Mouse (Mus musculus) gastrocnemius, postnatal 10 days (tissue): ENCODE results near the gene Zfp385b. TPM values are rescaled to one million over a fixed set of nuclear protein-coding genes. Genes with fewer than 3 reads are reported as not detected.
"Not testable (repeated sequence)": the region's sequence is repeated elsewhere in the genome, so short reads cannot be mapped to it uniquely, and the experiment has no call there.

Source experiments
- DNase-seq: peaks from one replicate; pipeline ENCODE4 v3.0.0; 2021; ENCODE audit warnings: mixed read lengths
- total RNA-seq, 2 experiments: library from RNA; stranded (reverse); gene quantifications; 2 replicates each; pipeline ENCODE4 v1.2.3; 2021

The Zfp385b gene
- total RNA-seq, 2 experiments from 2014 or later: 5.2 to 7.1 TPM

- no peak for DNase-seq
These were observed 359.4 kb downstream of the Zfp385b start for GRCm38 (mm10) chr2:77460011-77460410.

DNA sequence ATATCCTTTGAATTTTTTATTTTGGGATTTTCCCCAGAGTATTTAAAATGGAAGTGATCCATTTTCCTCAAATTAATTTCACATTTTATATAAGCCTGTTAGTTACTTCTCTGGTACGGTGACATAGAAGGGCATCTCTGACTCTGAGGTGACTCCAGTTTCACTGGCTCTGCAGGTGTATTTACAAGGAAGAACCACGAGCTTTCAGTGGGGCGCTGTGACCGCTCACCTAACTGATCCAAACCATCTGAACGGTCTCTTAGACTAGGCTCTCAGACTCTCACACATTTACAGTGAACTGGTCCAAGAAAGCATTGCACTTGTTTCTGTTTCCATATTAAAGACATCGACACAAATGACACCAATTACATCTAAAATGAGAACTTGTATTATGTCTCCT is 361.0 kb downstream of the Zfp385b start:
- DNase-seq: no peak

- DNase-seq: no peak
These were observed 362.3 kb downstream of the Zfp385b start for GRCm38 (mm10) chr2:77457120-77457519.

GRCm38 (mm10) chr2:77456602-77457001 is 362.8 kb downstream of the Zfp385b start:
- DNase-seq: peak; percentile 68

DNA sequence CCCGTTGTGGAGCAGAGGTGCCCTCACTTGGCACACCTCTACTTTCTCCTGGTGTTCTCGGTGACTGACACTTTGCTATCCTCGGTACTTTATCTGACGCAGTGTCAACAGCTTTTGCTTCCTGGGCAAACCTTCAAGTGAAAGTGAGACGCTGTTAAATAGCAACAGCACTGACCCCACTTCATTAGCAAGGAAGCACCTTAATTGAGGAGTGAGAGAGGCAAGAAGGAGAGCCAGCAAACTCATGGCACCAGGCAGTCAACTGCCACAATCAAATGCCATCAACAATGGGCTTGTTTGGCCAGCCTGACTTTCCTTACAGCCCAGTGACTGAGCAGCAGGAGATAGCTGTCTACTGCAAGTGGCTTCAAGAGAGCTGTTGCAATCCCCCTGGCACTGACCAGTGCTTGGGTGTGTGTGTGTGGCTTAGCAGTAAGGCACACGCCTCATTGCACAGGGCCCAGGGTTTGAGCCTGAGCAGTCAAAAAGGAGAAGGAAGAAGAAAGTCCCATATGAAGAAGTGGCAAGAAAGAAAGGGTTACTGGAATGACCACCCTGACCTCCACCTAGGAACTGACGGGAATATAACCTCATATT is 365.0 kb downstream of the Zfp385b start:
- DNase-seq: no peak

DNA sequence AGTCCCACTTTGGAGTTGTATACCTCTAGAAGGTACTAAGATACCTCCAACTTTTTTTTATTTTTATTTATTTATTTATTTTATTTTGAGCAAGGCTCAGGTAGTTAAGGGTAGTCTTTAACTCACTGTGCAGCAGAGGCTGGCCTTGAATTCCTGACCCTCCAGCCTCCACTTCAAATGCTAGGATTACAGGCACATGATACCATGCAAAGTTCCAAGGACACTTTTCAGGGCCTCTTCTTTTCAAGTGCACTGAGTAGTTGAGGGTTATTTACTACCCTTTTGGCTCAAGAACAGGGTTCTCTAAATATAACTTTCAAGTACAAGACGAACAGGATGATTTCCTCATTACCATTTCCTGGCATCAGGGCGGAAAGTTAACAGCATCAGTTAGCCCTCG is 365.7 kb downstream of the Zfp385b start:
- DNase-seq: no peak

DNA sequence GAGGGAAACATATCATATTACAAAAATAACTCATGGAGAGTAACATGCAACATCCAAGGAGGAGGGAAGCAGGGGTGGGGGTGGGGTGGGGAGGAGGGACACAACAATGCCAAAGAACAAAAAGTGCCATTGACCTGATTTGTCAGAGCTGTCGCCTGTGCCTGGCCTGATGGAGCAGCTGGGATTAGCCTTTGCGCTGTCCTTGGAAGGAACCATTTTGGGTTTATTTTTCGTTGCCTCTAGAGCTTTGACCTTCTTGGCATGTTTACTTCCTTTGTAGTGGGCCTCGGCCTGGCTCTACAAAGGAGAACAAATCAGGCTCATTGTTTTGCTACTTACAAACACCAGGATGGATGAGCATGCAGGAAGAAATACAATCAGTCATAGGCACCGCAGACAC is 369.4 kb downstream of the Zfp385b start:
- not testable (repeated sequence) for DNase-seq

- no peak for DNase-seq
These were observed 370.4 kb downstream of the Zfp385b start for GRCm38 (mm10) chr2:77448951-77449480.

DNA sequence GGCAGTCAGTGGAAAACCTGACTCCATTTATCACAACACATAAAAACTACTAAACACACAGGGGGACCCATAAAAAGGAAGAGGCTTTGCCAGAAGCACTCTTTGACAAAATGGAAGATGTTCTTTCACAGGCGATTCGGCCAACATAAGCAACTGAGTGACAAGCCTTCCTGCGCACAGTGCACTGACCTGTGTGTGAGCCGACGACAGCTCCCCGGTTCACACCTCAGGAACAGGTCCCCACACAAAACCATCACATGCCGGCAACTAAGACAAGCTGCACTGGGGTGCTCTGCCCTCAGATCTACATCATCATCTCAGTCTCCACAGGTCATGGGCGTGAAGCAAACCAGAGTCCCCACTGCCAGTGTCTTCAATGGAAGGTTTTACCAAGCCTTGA is 375.2 kb downstream of the Zfp385b start:
- no peak for DNase-seq

- no peak for DNase-seq
These were observed 378.8 kb downstream of the Zfp385b start for GRCm38 (mm10) chr2:77440591-77440990.

GRCm38 (mm10) chr2:77436241-77436759 is 383.1 kb downstream of the Zfp385b start:
- no peak for DNase-seq

GRCm38 (mm10) chr2:77419476-77419875 is 400.0 kb downstream of the Zfp385b start:
- DNase-seq: no peak

DNA sequence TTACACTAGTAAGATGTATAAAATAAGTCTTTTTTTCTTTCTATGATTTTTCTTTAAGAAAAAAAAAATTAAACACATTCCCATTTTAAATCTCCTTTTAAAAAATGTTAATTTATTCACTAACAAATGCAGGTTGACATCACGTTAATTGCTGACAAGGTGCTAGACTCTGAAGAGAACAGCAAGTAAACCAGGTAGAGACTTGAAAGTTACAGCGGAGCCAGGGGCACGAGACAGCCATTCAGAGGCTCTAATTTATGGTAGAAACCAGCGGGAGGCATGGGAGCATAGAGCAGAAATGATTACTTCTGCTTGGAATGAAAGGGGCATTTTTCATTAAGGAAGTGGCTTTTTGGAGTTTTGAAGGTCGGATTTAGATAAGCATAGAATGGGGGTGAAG is 401.4 kb downstream of the Zfp385b start:
- no peak for DNase-seq

DNA sequence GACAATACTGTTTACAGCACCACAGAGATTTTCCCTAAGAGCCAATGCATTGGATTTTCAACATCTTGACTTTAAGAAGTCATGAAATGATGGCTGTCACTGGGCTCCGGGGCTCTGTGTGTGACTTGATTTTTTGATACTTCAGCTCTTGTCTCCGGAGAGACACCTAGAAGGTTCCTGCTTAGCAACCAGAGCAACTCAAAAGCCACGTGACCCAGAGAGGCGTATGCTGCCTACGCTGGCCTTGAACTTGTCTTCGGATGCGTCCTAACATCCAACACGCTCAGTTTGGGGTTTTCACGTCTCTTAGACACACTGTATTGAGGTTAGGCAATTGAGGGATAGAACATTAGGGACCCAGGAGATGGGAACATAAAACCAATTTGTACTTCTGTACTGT is 407.3 kb downstream of the Zfp385b start:
- no peak for DNase-seq

DNA sequence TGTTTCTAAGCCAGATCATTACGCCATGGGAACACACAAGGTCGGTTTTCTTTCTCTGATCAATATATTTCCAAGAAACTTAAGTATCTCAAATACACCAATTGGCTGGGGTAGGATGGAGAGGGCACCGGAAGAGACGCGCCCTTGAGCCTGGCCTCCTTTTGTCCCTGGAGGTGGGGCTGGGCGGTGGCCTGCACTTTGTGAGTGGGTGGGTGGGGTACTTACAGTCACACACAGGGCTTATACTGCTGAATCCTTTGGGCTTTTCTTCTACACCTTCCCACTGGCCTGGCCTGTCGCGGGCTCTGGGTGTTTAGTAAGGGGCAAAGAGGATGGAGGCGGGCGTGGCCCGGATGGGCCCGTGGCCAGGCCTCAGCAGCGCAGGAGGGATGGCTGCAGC is 407.8 kb downstream of the Zfp385b start:
- DNase-seq: no peak

- no peak for DNase-seq
These were observed 409.8 kb downstream of the Zfp385b start for GRCm38 (mm10) chr2:77409521-77410135.

DNA sequence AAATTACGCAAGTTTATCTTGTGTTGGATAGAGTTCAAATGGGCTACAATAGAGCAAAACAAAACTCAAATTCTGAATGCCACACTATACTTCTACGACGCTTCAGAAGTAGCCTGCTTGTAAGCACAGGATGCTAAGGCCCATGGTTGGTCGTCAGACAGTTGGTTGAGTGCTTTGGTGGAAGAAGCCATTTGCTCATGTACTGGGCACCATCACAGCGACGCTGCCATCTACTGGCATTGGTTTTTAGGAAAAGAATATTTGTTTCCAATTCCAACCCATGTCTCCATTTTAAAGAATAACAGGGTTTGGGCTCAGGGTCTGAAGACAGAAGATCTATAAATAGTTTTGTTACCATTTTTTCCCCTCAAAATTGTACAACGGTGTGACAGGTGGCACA is 410.5 kb downstream of the Zfp385b start:
- no peak for DNase-seq

- DNase-seq: no peak
These were observed 417.1 kb downstream of the Zfp385b start for GRCm38 (mm10) chr2:77402329-77402728.

DNA sequence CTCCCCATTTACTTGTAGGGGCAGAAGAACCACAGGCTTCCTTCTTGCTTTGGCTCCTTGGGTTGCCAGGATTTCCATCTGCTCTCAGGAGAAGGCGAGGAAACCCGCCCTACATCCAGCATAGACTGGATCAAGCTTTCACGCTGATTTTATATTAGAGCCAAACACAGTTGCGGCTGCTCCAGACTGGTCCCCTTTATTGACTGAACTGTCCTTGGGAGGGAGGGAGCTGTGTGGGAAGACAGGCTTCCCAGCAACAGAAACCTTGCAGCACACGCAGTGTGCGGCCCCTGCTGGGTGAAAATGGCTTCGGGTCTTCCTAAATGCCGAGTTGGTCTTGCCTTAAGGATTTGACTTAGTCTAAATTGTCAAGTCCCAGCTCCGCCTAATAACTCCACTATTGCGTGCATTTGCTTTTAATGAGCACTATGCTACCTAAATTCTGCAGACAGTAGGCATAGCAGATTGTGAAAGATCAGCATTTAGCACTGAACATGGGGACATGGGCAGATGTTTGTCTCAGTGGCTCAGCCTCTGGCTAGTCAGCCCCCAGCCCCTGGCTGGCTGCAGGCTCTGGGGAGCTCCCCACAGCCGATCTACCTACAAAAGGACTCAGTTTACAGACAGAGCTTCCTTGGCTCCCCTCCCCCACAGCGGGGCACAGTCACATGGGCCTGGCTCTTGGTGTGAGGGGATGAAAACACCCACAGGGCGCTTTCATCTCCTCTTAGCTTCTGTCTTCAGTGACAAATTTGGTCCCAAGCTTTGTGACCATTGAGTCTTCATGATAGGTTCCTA is 417.8 kb downstream of the Zfp385b start:
- DNase-seq: no peak

DNA sequence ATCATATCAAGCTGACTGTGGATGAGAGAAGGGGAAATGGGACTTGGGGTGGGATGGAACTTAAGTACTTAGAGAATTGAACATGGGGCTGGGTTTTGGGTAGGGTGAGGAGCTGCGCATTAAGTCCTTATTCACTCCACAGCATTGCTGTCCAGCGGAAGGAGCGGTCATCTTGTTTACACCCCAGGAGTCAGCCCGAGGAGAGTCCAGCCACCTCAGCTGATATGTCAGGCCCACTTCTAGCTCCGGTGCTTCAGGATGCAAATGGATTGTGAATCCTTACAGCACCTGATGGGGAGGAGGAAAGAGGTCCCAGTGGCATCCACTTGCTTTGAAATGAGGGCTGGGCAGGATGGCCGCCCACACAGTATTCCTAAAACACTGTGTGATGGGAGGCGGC is 425.6 kb downstream of the Zfp385b start:
- no peak for DNase-seq

GRCm38 (mm10) chr2:77388186-77388585 is 431.3 kb downstream of the Zfp385b start:
- DNase-seq: no peak

GRCm38 (mm10) chr2:77386515-77386914 is 432.9 kb downstream of the Zfp385b start:
- DNase-seq: peak; percentile 66

- no peak for DNase-seq
These were observed 436.7 kb downstream of the Zfp385b start for GRCm38 (mm10) chr2:77382766-77383165.
